Mouse (Mus musculus) forebrain, embryonic 16.5 days (tissue): ENCODE measurements at regions not wholly inside any gene's neighbourhood (a gene's known extent, or its start where the extent isn't known, plus 50 kb on each side); places are given as distances from the start of the nearest gene placed in this dataset.

ENCODE experiments used
- ATAC-seq: fragments of 200-750 bp; cut with Nextera tagmentation; 2 replicates; pipeline ENCODE4 v1.8.0; 2017; ENCODE audit warnings: mild to moderate bottlenecking, moderate library complexity
- H3K27ac ChIP-seq: fragments of 300-500 bp; sonication (generic); 2 replicates; pipeline ENCODE4 v1.5.1; 2014; ENCODE audit warnings: low read length, control low read depth
- H3K27me3 ChIP-seq: fragments of 300-500 bp; sonication (generic); replicated peaks from 2 replicates; pipeline ENCODE4 v1.6.1; 2014; ENCODE audit warnings: low read length; ENCODE audit not compliant: control insufficient read depth, insufficient read depth
- H3K36me3 ChIP-seq: fragments of 300-500 bp; sonication (generic); 2 replicates; pipeline ENCODE4 v1.6.1; 2014; ENCODE audit not compliant: control insufficient read depth, insufficient read depth
- H3K4me1 ChIP-seq: fragments of 300-500 bp; sonication (generic); replicated peaks from 2 replicates; pipeline ENCODE4 v1.6.1; 2014; ENCODE audit warnings: low read length; ENCODE audit not compliant: control insufficient read depth, insufficient read depth
- H3K4me2 ChIP-seq: fragments of 300-500 bp; sonication (generic); 2 replicates; pipeline ENCODE4 v1.6.1; 2014; ENCODE audit warnings: mild to moderate bottlenecking, low read length, control low read depth
- H3K4me3 ChIP-seq: fragments of 300-500 bp; sonication (generic); replicated peaks from 2 replicates; pipeline ENCODE4 v1.5.1; 2014; ENCODE audit warnings: mild to moderate bottlenecking, low read length, control low read depth
- H3K9ac ChIP-seq: fragments of 300-500 bp; sonication (generic); replicated peaks from 2 replicates; pipeline ENCODE4 v1.6.1; 2014; ENCODE audit warnings: low read depth, low read length, control low read depth
- H3K9me3 ChIP-seq: fragments of 300-500 bp; sonication (generic); 2 replicates; pipeline ENCODE4 v1.6.1; 2016; ENCODE audit warnings: low read length; ENCODE audit not compliant: control insufficient read depth
- WGBS: fragments of 180-500 bp; shearing (Covaris S2); extraction: QIAGEN DNeasy Blood & Tissue Kit; methylation state at CpG from one replicate; pipeline ENCODE4 v1.1.7; 2014; 5-methylcytosine and 5-hydroxymethylcytosine counted together

DNA sequence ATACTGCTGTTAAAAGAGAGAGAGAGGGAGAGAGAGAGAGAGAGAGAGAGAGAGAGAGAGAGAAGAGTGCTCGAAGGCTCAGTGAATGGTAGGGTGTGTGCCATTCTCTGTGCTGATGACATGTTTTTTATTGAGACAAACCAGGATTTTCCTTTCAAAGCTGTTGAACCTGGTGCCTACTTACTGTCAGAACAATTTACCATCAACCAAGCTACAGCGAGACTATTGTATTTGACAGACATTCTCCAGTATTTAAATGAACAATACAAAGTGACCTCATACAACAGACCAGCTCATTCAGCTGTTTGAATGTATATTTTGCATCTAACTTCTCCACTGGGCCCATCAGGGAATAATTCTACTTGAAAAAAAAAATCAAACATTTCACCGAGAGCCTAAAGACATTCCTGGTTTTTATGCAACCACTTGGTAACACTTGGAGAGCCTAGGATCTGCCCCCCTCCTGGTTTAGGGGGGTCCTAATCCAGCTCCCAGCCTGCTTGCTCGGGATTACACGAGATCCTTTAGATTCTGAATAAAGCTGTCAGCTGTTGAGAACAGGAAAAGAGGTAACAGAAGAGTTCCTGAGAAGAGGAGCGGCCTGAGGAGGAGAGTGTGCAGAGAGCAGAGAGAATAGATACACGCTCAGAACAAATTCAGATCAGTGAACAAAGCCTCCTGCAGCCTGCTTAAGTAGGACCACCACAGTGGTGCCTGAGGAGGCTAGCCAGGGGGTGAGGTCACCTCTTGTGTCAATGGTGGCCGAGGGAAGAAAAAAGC lies 117.3 kb downstream of the Anapc10 start:
- H3K27ac ChIP-seq, result no peak overlapping the region
- H3K4me2 ChIP-seq, result peak overlapping the region; percentile 35
- peaks cover 7% of the 10 kb centered on the region for H3K4me1 ChIP-seq
- 8% methylated on average over 8 of the region's 8 CpGs for WGBS
- H3K9ac ChIP-seq, result 0 out of 2 replicates have a peak overlapping the region, but pooled peaks have one; percentile 25
- H3K4me3 ChIP-seq, result peak overlapping the region; percentile 9; the same call in 1 of the 2 replicates
- no peaks in the 10 kb centered on the region for H3K27me3 ChIP-seq
- ATAC-seq, result peak; percentile 82
- H3K36me3 ChIP-seq, result no peaks in the 10 kb centered on the region
- H3K9me3 ChIP-seq, result no peaks in the 10 kb centered on the region

DNA sequence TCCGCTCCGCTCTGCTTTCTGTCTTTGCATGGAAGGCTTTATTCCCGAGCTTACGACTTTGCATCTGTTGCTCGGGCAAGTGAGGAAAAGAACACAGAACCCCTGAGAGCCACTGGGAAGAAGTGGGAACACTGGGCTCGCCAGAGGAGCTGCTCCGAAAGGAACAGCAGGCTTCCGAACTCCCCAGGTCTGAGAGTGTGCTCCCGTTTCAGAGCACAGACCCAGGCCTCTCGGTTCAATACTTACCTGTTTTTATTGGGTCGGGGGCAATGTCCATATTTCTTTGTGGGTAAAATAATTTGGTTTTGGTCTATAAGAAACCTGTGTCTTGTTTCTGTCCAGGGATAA lies 117.9 kb downstream of the Anapc10 start:
- peaks cover 7% of the 10 kb centered on the region for H3K4me1 ChIP-seq
- H3K4me2 ChIP-seq, result peak overlapping the region; percentile 35
- H3K36me3 ChIP-seq, result no peaks in the 10 kb centered on the region
- H3K27me3 ChIP-seq, result no peaks in the 10 kb centered on the region
- H3K9ac ChIP-seq, result 0 out of 2 replicates have a peak overlapping the region, but pooled peaks have one; percentile 25
- H3K27ac ChIP-seq, result no peak overlapping the region
- no peaks in the 10 kb centered on the region for H3K9me3 ChIP-seq
- H3K4me3 ChIP-seq, result peak overlapping the region; percentile 9; the same call in 1 of the 2 replicates
- WGBS, result 8% methylated on average over 11 of the region's 11 CpGs
- ATAC-seq, result no peak

- 52% methylated on average over 19 of the region's 19 CpGs for WGBS
- no peak for ATAC-seq
Observed at GRCm38 (mm10) chr8:79829941-79830633, 118.5 kb downstream of the Anapc10 start.

GRCm38 (mm10) chr8:79838961-79839360 lies 127.3 kb downstream of the Anapc10 start:
- WGBS, result 88% methylated on average over 1 of the region's 1 CpGs
- no peak for ATAC-seq

More at GRCm38 (mm10) chr8:79829941-79830633, 118.5 kb downstream of the Anapc10 start:
- Histone ChIP-seq H3K9ac (no peak overlapping the region), H3K36me3 (no peaks in the 10 kb centered on the region), H3K4me3 (no peak overlapping the region), H3K4me1 (peaks cover 7% of the 10 kb centered on the region), H3K27me3 (no peaks in the 10 kb centered on the region), H3K4me2 (no peak overlapping the region), H3K9me3 (no peaks in the 10 kb centered on the region), H3K27ac (no peak overlapping the region)

GRCm38 (mm10) chr8:79849982-79850514 lies 138.4 kb downstream of the Anapc10 start:
- 30% methylated on average over 7 of the region's 7 CpGs for WGBS
- no peaks in the 10 kb centered on the region for H3K9me3 ChIP-seq
- no peak overlapping the region for H3K9ac ChIP-seq
- no peaks in the 10 kb centered on the region for H3K27me3 ChIP-seq
- H3K4me3 ChIP-seq, result no peak overlapping the region
- H3K4me2 ChIP-seq, result no peak overlapping the region
- peaks cover 3% of the 10 kb centered on the region; the same call in 1 of the 2 replicates for H3K4me1 ChIP-seq
- peak; percentile 72 for ATAC-seq
- no peak overlapping the region for H3K27ac ChIP-seq
- no peaks in the 10 kb centered on the region for H3K36me3 ChIP-seq

More at GRCm38 (mm10) chr8:79838961-79839360, 127.3 kb downstream of the Anapc10 start:
- H3K27me3 ChIP-seq, result no peaks in the 10 kb centered on the region
- no peak overlapping the region for H3K4me3 ChIP-seq
- H3K36me3 ChIP-seq, result no peaks in the 10 kb centered on the region
- no peak overlapping the region for H3K27ac ChIP-seq
- no peaks in the 10 kb centered on the region for H3K9me3 ChIP-seq
- H3K4me1 ChIP-seq, result no peaks in the 10 kb centered on the region
- no peak overlapping the region for H3K9ac ChIP-seq
- no peak overlapping the region for H3K4me2 ChIP-seq

DNA sequence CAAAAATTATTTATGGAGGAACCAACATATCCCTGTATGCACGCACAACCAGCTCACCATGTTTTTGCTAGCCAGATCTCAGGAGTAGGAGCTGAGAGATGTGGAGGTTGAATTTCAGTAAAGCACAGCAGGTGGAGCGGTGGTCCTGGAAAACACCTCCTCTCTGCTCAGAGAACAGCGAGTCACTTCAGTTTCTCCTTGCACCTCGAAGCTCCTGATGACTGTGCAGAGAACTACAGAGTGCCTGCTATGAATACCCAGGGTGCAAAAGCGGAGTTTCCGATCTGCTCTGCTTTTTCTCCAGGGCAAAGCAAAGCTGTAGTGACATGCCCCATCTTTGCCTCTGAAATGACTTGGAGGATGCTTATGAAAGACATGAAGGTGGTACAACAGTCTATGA lies 138.9 kb downstream of the Anapc10 start:
- H3K4me1 ChIP-seq, result peaks cover 3% of the 10 kb centered on the region; the same call in 1 of the 2 replicates
- peak; percentile 45 for ATAC-seq
- no peak overlapping the region for H3K9ac ChIP-seq
- WGBS, result 63% methylated on average over 6 of the region's 6 CpGs
- no peaks in the 10 kb centered on the region for H3K9me3 ChIP-seq
- H3K4me2 ChIP-seq, result no peak overlapping the region
- H3K27ac ChIP-seq, result no peak overlapping the region
- no peaks in the 10 kb centered on the region for H3K36me3 ChIP-seq
- no peak overlapping the region for H3K4me3 ChIP-seq
- no peaks in the 10 kb centered on the region for H3K27me3 ChIP-seq

DNA sequence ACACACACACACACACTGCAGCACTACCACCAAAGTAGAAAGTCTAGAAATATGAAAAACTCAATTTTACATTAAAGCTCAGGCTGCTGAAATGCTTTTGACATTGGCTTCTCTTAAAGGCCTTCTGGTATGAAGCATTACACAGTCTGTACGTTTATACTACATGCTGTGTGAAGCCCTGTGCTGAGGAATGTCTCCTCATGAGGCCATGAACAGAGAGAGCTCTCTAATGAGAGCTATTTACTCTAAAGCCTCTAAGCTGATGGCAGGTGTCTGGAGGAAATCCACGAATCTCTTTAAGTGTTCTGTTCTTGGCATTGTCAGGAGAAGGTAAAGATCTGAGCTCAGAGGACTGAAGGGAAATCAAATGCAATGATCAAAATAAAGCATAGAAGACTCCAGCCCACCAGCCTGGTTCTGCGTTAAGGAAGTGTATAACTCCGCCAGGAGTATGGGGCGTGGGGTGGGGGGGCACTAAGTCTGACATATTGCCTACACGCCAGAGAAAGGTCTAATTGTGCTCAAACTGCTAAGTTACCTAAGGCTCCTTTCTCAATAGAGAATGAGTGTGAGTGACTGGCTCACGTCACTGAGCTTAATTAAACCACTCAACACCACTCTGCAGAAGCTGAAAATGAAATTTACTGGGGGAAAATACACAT lies 160.9 kb downstream of the Anapc10 start:
- no peak overlapping the region for H3K27ac ChIP-seq

GRCm38 (mm10) chr8:79907971-79908370 lies 149.8 kb downstream of the Hhip start:
- H3K9me3 ChIP-seq, result no peaks in the 10 kb centered on the region
- H3K27me3 ChIP-seq, result no peaks in the 10 kb centered on the region
- no peak overlapping the region for H3K27ac ChIP-seq
- H3K9ac ChIP-seq, result no peak overlapping the region
- no peak for ATAC-seq
- H3K36me3 ChIP-seq, result no peaks in the 10 kb centered on the region
- H3K4me3 ChIP-seq, result no peak overlapping the region
- H3K4me2 ChIP-seq, result no peak overlapping the region
- no peaks in the 10 kb centered on the region for H3K4me1 ChIP-seq
- WGBS, result 54% methylated on average over 6 of the region's 6 CpGs

More for the DNA sequence above, 160.9 kb downstream of the Anapc10 start:
- Histone ChIP-seq H3K4me2 (no peak overlapping the region), H3K4me1 (peaks cover 4% of the 10 kb centered on the region), H3K27me3 (no peaks in the 10 kb centered on the region), H3K4me3 (no peak overlapping the region), H3K9ac (no peak overlapping the region), H3K9me3 (no peaks in the 10 kb centered on the region), H3K36me3 (no peaks in the 10 kb centered on the region)
- WGBS, result 27% methylated on average over 7 of the region's 7 CpGs
- ATAC-seq, result peak; percentile 77
